Mouse (Mus musculus): Measurements from ENCODE around the gene Olah. TPM values are rescaled to one million over a fixed set of nuclear protein-coding genes. Genes with fewer than 3 reads are reported as not detected.

Gene Olah
- total and polyA plus RNA-seq, 3 experiments, result not detected

DNA sequence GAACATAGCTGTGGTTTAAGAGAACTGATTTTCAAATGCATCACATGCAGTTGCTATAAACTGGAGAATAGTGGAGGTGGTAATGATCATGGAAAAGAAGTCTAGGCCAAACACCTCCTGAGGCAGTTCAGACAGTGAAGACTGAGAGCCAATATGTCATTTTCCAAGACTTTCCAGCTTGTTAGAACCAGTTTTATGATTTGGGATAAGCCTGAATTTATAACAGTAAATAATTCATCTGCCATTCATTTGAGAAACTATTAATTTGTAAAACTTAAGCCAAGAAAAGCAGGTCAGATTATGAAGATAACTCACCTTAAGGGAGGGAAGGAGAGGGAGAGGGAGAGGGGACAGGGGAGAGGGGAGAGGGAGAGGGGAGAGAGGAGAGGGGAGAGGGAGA, 43.9 kb downstream of the Olah start:
- H3K36me3 ChIP-seq (ENCODE audit: control insufficient read depth in 1 of 2, insufficient read depth in 2 of 2, low read length in 2 of 2), result no peaks in the 10 kb centered on the region
- no peak overlapping the region for H3K27ac ChIP-seq (ENCODE audit: control insufficient read depth, low read depth, low read length)
- H3K79me2 ChIP-seq (ENCODE audit: control insufficient read depth, insufficient read depth, low read length, poor library complexity), result no peaks in the 10 kb centered on the region
- H3K27me3 ChIP-seq (ENCODE audit: control insufficient read depth in 1 of 2, insufficient read depth in 2 of 2, low read length in 2 of 2), result no peaks in the 10 kb centered on the region; a peak in 1 of 4 replicates
- no peaks in the 10 kb centered on the region for H3K9me3 ChIP-seq (replicated peaks; ENCODE audit: insufficient read depth, low read length)
- H3K4me3 ChIP-seq (ENCODE audit: control insufficient read depth in 1 of 2, insufficient read depth in 1 of 2, low read depth in 2 of 2, low read length in 2 of 2), result no peak overlapping the region
- no peak overlapping the region for H3K9ac ChIP-seq (ENCODE audit: control insufficient read depth, low read depth, low read length, poor library complexity, severe bottlenecking)
- no peak for DNase-seq (ENCODE audit: low read depth, low spot score)
- no peak for TF ChIP-seq CTCF (IDR thresholded peaks at IDR 0.05 in 2 of 3, conservative IDR thresholded peaks at IDR 0.05 in 1 of 3; ENCODE audit: control insufficient read depth in 1 of 3, insufficient read depth in 1 of 3, low read depth in 2 of 3, low read length in 3 of 3, poor library complexity in 1 of 3, severe bottlenecking in 1 of 3)
- no peak for TF ChIP-seq JUND (IDR thresholded peaks at IDR 0.05; ENCODE audit: low read depth, low read length)
- TF ChIP-seq GABPA (IDR thresholded peaks at IDR 0.05; ENCODE audit: low read depth, low read length), result no peak
- no peak for TF ChIP-seq ZKSCAN1 (IDR thresholded peaks at IDR 0.05; ENCODE audit: low read depth, low read length)
- TF ChIP-seq E2F4 (IDR thresholded peaks at IDR 0.05; ENCODE audit: borderline replicate concordance, low read depth, low read length), result no peak
- TF ChIP-seq MYC (IDR thresholded peaks at IDR 0.05; ENCODE audit: low read depth, low read length), result no peak
- TF ChIP-seq POLR2AphosphoS2 (IDR thresholded peaks at IDR 0.05; ENCODE audit: low read length), result no peak
- no peak for TF ChIP-seq UBTF (IDR thresholded peaks at IDR 0.05; ENCODE audit: borderline replicate concordance, insufficient read depth, low read depth, low read length)
- TF ChIP-seq MXI1 (IDR thresholded peaks at IDR 0.05; ENCODE audit: low read depth, low read length), result no peak
- no peak for TF ChIP-seq MEF2A (IDR thresholded peaks at IDR 0.05; ENCODE audit: extremely low read depth, insufficient replicate concordance, low read depth, low read length, poor library complexity, severe bottlenecking)
- no peaks in the 10 kb centered on the region for H3K4me1 ChIP-seq (ENCODE audit: control insufficient read depth in 1 of 2, insufficient read depth in 2 of 2, low read length in 2 of 2)

DNA sequence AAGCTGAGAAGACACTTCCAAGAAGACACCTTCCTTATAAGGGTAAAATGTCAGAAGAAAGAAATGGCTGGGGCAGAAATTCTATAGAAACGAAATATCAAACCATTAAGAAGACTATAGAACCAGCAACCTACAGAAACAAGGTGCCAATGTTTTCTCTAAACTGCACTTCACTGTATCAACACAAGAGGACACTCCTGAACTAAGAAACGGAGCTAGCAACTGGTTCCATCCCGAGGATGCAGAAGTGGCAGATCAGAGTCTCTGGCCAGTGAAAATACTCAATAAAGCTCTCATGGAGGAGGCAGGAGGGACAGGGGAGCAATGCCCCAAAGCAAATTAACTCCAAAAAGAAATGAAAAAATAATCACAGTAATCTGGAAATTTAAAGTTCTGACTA, 48.1 kb downstream of the Olah start:
- Histone ChIP-seq H3K27ac (ENCODE audit: control insufficient read depth, low read depth, low read length) (no peak overlapping the region), H3K4me1 (ENCODE audit: control insufficient read depth in 1 of 2, insufficient read depth in 2 of 2, low read length in 2 of 2) (no peaks in the 10 kb centered on the region), H3K9ac (ENCODE audit: control insufficient read depth, low read depth, low read length, poor library complexity, severe bottlenecking) (no peak overlapping the region), H3K9me3 (replicated peaks; ENCODE audit: insufficient read depth, low read length) (no peaks in the 10 kb centered on the region), H3K27me3 (ENCODE audit: control insufficient read depth in 1 of 2, insufficient read depth in 2 of 2, low read length in 2 of 2) (peaks cover 8 to 9% of the 10 kb centered on the region in 2 experiments), H3K36me3 (ENCODE audit: control insufficient read depth in 1 of 2, insufficient read depth in 2 of 2, low read length in 2 of 2) (no peaks in the 10 kb centered on the region), H3K4me3 (ENCODE audit: control insufficient read depth in 1 of 2, insufficient read depth in 1 of 2, low read depth in 2 of 2, low read length in 2 of 2) (no peak overlapping the region), H3K79me2 (ENCODE audit: control insufficient read depth, insufficient read depth, low read length, poor library complexity) (no peaks in the 10 kb centered on the region)
- no peak for TF ChIP-seq SIN3A (IDR thresholded peaks at IDR 0.05; ENCODE audit: low read length)
- TF ChIP-seq MXI1 (IDR thresholded peaks at IDR 0.05; ENCODE audit: low read depth, low read length), result no peak
- no peak for TF ChIP-seq NELFE (IDR thresholded peaks at IDR 0.05; ENCODE audit: low read depth, low read length)
- no peak for TF ChIP-seq ZNF384 (IDR thresholded peaks at IDR 0.05; ENCODE audit: low read depth, low read length)
- no peak for TF ChIP-seq MYB (IDR thresholded peaks at IDR 0.05; ENCODE audit: low read depth, low read length)
- TF ChIP-seq RAD21 (IDR thresholded peaks at IDR 0.05; ENCODE audit: low read depth, low read length), result peak; percentile 95
- TF ChIP-seq SMC3 (IDR thresholded peaks at IDR 0.05; ENCODE audit: low read depth, low read length), result peak; percentile 87
- no peak for TF ChIP-seq ZMIZ1 (IDR thresholded peaks at IDR 0.05; ENCODE audit: low read depth, low read length)
- peak; percentile 79 for TF ChIP-seq ZC3H11A (IDR thresholded peaks at IDR 0.05; ENCODE audit: low read depth, low read length)
- TF ChIP-seq CHD1 (IDR thresholded peaks at IDR 0.05; ENCODE audit: low read depth, low read length), result no peak
- no peak for TF ChIP-seq EP300 (IDR thresholded peaks at IDR 0.05; ENCODE audit: low read depth in 1 of 2, low read length in 2 of 2)
- TF ChIP-seq MYC (IDR thresholded peaks at IDR 0.05; ENCODE audit: low read depth, low read length), result no peak
- no peak for TF ChIP-seq MEF2A (IDR thresholded peaks at IDR 0.05; ENCODE audit: extremely low read depth, insufficient replicate concordance, low read depth, low read length, poor library complexity, severe bottlenecking)
- TF ChIP-seq GABPA (IDR thresholded peaks at IDR 0.05; ENCODE audit: low read depth, low read length), result no peak
- TF ChIP-seq CTCF (IDR thresholded peaks at IDR 0.05 in 2 of 3, conservative IDR thresholded peaks at IDR 0.05 in 1 of 3; ENCODE audit: control insufficient read depth in 1 of 3, insufficient read depth in 1 of 3, low read depth in 2 of 3, low read length in 3 of 3, poor library complexity in 1 of 3, severe bottlenecking in 1 of 3), result peak; percentile 39 to 88 (median 67); a peak in 5 of 6 replicates
- DNase-seq (ENCODE audit: low read depth, low spot score), result peak; percentile 69
